Mouse (Mus musculus) kidney, adult 2 months (tissue): Measurements from ENCODE around the gene Npvf.
"Not testable (repeated sequence)": the region's sequence is repeated elsewhere in the genome, so short reads cannot be mapped to it uniquely, and the experiment has no call there.

Source experiments
- CTCF ChIP-seq: fragments of 200-500 bp; conservative IDR thresholded peaks from 2 replicates; pipeline ENCODE4 v1.5.1; 2011; ENCODE audit warnings: low read depth, mild to moderate bottlenecking, control low read depth, low read length, moderate library complexity, mixed read lengths; ENCODE audit not compliant: insufficient read depth, insufficient read length
- POLR2A ChIP-seq: fragments of 200-500 bp; IDR thresholded peaks from one replicate; pipeline ENCODE4 v1.6.1; 2011; ENCODE audit warnings: low read depth, low read length, control low read depth

DNA sequence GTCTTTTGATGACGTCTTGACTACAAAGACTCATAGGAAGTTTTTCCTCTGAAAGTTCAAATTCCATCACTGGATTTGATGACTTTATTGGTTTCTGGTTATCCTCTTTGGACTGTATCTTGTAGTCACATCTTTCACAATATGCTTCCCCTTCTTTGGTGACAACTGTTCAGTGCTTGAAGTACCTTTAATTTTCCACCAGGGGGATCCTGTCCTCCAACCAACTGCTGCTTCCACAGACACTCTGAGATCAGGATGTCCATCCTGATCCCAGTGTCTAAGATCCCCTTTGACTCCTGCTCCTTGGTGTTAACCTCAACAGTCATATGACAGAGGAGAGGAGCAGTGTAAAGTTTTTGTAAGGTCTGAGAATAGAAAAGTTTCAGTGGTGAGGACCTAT, 36.0 kb downstream of the Npvf start:
- not testable (repeated sequence) for TF ChIP-seq CTCF, POLR2A
